18 mouse cellular contexts compared by ENCODE assay signal in the genomic region with DNA sequence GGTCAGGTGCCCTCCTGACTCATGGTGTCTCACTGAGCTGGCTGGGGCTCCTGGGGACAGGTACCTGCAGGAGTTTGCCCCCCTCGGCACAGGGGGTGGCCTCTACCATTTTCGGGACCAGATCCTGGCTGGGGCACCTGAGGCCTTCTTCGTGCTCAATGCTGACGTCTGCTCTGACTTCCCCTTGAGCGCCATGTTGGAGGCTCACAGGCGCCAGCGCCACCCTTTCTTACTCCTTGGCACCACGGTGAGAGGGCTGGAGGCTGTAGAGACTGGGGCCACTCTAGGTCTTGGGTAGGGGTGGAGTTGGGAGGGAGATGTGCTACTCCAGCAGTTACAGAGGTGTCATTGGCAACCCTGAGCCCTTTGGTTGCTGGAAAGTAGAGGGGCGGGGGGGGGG. TPM values are rescaled to one million over a fixed set of nuclear protein-coding genes. Genes with fewer than 3 reads are reported as not detected.
"Had no signal": no experiment of that assay in that cellular context is flagged by ENCODE, and none has a peak within 500 bp of the region (broad histone marks: within the 10 kb centered on the region; RNA-seq: fewer than 3 reads in every experiment).

No protein-coding gene starts in this region.

- H3K27me3 ChIP-seq: liver, embryonic 13.5 days; neural tube, embryonic 13.5 days had no signal

- H3K4me3 ChIP-seq: layer of hippocampus, adult 2 months; left cerebral cortex, adult 2 months; liver, embryonic 13.5 days; myocyte; neural tube, embryonic 13.5 days had no signal

- H3K27ac ChIP-seq: kidney, postnatal 0 days; layer of hippocampus, adult 2 months; left cerebral cortex, adult 2 months; liver, embryonic 13.5 days; neural tube, embryonic 13.5 days; stomach, postnatal 0 days had no signal

- DNase-seq: kidney, postnatal 25 days; layer of hippocampus, postnatal 36 days; liver, embryonic 13.5 days; lung, adult 2 months; lung, postnatal 14 days; lung, postnatal 4 days; retina, postnatal 1 day; right cerebral cortex, postnatal 4 days; thymus, adult 2 months; thymus, postnatal 14 days; thymus, postnatal 4 days had no signal

- H3K9me3 ChIP-seq: liver, embryonic 13.5 days; neural tube, embryonic 13.5 days had no signal

RNA-seq across cellular contexts. Expression of gene Asic4, which starts 11.5 kb away (rescaled TPM):
- polyA plus RNA-seq: liver, adult 2 months; lung, adult 2 months had no signal
